Mouse (Mus musculus): ENCODE results near the gene Trnp1. TPM values are rescaled to one million over a fixed set of nuclear protein-coding genes. Genes with fewer than 3 reads are reported as not detected.

Trnp1 gene
- polyA plus RNA-seq, 1 experiment from 2014 or later, result 1.1 TPM

DNA sequence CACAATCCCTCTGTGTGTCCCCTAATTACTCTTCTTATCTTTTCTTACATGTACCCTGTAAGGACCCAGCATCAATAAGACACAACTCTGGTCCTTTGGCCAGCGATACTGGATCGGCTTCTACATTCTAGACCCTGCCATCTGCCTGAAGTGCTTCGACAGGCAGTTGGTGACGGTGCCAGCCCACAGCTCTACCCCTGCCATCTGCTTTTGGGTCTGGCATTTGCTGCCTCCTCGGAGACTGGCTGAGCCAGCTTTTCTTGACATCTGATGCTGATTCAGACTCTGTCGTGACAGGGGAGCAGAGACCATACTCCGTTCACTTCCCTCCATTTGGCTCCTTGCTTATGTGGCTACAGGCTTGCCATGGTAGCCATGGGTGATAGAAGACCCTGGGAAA lies 10.6 kb upstream of the Trnp1 start:
- ATAC-seq (no peak), DNase-seq (ENCODE audit: low spot score) (no peak)
- Histone ChIP-seq H3K9me3 (ENCODE audit: low read length) (no peaks in the 10 kb centered on the region), H3K27me3 (replicated peaks; ENCODE audit: insufficient read depth, low read length) (no peaks in the 10 kb centered on the region), H3K4me1 (ENCODE audit: insufficient read depth, low read depth, low read length) (no peaks in the 10 kb centered on the region), H3K4me2 (replicated peaks; ENCODE audit: low read depth, low read length) (no peak overlapping the region), H3K9ac (replicated peaks; ENCODE audit: low read depth) (no peak overlapping the region), H3K36me3 (ENCODE audit: insufficient read depth, low read length) (no peaks in the 10 kb centered on the region), H3K4me3 (ENCODE audit: low read depth, low read length) (no peak overlapping the region), H3K27ac (ENCODE audit: low read length) (no peak overlapping the region)
- TF ChIP-seq EP300 (IDR thresholded peaks at IDR 0.05) (no peak), CTCF (IDR thresholded peaks at IDR 0.05) (no peak)
- 75% methylated on average over 7 of the region's 7 CpGs for WGBS

DNA sequence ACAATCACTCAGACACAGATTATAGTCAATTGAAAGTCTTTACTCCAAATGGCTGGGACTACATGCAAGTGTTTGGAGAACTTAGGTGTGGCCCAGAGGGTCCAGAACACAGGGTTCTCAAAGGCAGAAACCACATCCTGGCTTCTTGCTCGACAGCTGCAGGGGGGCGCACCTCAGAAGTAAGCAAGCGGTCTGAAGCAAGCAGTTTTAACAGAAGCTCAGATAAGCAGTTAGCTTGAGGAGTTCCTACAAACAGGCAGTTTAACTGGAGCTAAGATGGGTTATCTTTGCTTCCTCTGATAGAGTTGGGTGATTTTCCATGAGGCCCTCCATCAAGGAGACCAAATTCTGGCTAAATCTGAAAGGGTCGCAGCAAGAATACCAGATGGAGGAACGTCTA lies 8.2 kb upstream of the Trnp1 start:
- no peaks in the 10 kb centered on the region for H3K9me3 ChIP-seq (ENCODE audit: low read length)
- H3K4me2 ChIP-seq (replicated peaks; ENCODE audit: low read depth, low read length), result no peak overlapping the region
- DNase-seq (ENCODE audit: low spot score), result no peak
- TF ChIP-seq CTCF (IDR thresholded peaks at IDR 0.05) (no peak), EP300 (IDR thresholded peaks at IDR 0.05) (no peak)
- H3K27me3 ChIP-seq (replicated peaks; ENCODE audit: insufficient read depth, low read length), result no peaks in the 10 kb centered on the region
- no peak for ATAC-seq
- no peak overlapping the region for H3K9ac ChIP-seq (replicated peaks; ENCODE audit: low read depth)
- no peak overlapping the region for H3K4me3 ChIP-seq (ENCODE audit: low read depth, low read length)
- 65% methylated on average over 5 of the region's 5 CpGs for WGBS
- H3K27ac ChIP-seq (ENCODE audit: low read length), result no peak overlapping the region
- H3K36me3 ChIP-seq (ENCODE audit: insufficient read depth, low read length), result no peaks in the 10 kb centered on the region
- no peaks in the 10 kb centered on the region for H3K4me1 ChIP-seq (ENCODE audit: insufficient read depth, low read depth, low read length)

DNA sequence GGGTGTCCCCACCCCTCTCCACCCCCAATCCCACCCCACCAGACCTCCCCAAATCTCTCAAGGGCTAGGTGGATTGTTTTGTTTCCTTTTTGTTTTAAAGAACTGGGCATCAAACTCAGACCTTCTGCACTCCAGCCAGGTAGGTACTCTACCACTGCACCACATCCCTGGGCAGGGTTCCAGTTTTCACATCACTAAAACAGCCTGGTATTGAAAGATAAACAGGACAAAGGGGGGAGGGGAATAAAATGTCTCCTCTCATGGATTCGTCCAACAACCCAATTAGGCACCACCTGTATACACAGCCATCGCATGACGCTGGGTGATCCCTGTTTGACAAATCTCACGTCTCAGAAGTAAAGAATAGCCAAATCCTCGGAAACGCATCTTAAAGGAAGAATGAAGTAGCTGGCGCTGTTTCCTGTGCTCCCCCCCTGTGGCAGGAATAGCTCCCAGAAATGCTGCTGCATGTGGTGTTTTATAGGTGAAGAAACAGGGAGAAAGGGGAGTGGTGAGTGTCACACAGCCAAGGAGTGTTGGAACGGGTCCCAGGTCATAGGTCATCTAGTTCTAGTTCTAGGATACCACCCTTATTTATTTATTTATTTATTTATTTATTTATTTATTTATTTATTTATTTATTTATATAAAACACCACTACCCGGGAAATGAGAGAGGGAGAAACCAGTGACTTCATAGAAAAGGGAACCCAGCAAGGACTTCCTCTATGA lies 6.6 kb upstream of the Trnp1 start:
- Histone ChIP-seq H3K27me3 (replicated peaks; ENCODE audit: insufficient read depth, low read length) (peaks cover 16% of the 10 kb centered on the region; the same call in 1 of the 2 replicates), H3K36me3 (ENCODE audit: insufficient read depth, low read length) (no peaks in the 10 kb centered on the region), H3K9ac (replicated peaks; ENCODE audit: low read depth) (no peak overlapping the region), H3K4me1 (ENCODE audit: insufficient read depth, low read depth, low read length) (no peaks in the 10 kb centered on the region), H3K4me3 (ENCODE audit: low read depth, low read length) (no peak overlapping the region), H3K27ac (ENCODE audit: low read length) (no peak overlapping the region), H3K4me2 (replicated peaks; ENCODE audit: low read depth, low read length) (no peak overlapping the region), H3K9me3 (ENCODE audit: low read length) (no peaks in the 10 kb centered on the region)
- 46% methylated on average over 9 of the region's 9 CpGs for WGBS
- DNase-seq (ENCODE audit: low spot score) (no peak), ATAC-seq (no peak)
- TF ChIP-seq EP300 (IDR thresholded peaks at IDR 0.05) (no peak), CTCF (IDR thresholded peaks at IDR 0.05) (no peak)

DNA sequence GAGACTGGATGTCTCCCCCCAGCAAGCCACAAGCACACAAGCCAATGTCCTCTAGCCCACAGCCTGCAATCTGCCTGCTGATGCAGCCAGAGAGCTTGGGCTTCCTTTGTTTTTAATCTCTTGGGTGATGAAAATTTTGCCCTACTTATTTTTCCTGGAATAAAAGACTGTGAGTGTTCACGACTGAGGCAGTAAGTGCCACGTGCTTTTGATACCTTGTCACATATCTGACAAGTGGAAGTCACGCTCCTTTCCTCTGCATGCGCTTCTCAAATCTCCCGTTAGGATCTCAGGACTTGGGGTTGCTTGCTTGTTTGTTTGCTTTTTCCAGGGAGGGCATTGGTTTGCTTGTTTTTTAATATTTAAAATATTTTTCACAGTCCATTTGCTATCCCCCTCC lies 6.0 kb upstream of the Trnp1 start:
- peaks cover 22% of the 10 kb centered on the region; the same call in 1 of the 2 replicates for H3K27me3 ChIP-seq (replicated peaks; ENCODE audit: insufficient read depth, low read length)
- DNase-seq (ENCODE audit: low spot score) (no peak), ATAC-seq (no peak)
- 35% methylated on average over 5 of the region's 5 CpGs for WGBS
- no peak overlapping the region for H3K9ac ChIP-seq (replicated peaks; ENCODE audit: low read depth)
- H3K4me2 ChIP-seq (replicated peaks; ENCODE audit: low read depth, low read length), result no peak overlapping the region
- H3K27ac ChIP-seq (ENCODE audit: low read length), result no peak overlapping the region
- no peak overlapping the region for H3K4me3 ChIP-seq (ENCODE audit: low read depth, low read length)
- no peaks in the 10 kb centered on the region for H3K36me3 ChIP-seq (ENCODE audit: insufficient read depth, low read length)
- H3K4me1 ChIP-seq (ENCODE audit: insufficient read depth, low read depth, low read length), result no peaks in the 10 kb centered on the region
- no peak for TF ChIP-seq CTCF (IDR thresholded peaks at IDR 0.05)
- no peak for TF ChIP-seq EP300 (IDR thresholded peaks at IDR 0.05)
- H3K9me3 ChIP-seq (ENCODE audit: low read length), result no peaks in the 10 kb centered on the region

DNA sequence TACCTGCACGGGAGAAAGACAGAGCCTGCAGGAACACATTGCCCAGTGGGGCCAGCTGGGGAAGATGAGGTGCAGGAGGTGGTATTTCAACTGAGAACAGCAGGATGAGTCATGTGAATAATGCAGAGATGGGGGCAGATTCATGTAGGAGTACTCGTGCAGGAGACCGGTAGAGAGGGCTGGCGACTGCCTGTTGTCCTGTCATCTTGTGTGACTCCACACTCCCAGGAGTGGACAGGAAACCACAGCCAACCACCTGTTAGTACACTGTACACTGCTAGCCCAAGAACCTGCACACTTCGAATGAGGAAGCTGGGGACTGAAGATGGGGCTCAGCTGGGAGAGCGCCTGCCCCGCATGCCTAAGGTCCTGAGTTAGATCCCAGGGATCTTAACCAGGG lies 3.2 kb upstream of the Trnp1 start:
- Histone ChIP-seq H3K27ac (ENCODE audit: low read length) (no peak overlapping the region), H3K27me3 (replicated peaks; ENCODE audit: insufficient read depth, low read length) (peaks cover 49% of the 10 kb centered on the region), H3K9ac (replicated peaks; ENCODE audit: low read depth) (no peak overlapping the region), H3K4me2 (replicated peaks; ENCODE audit: low read depth, low read length) (no peak overlapping the region), H3K4me1 (ENCODE audit: insufficient read depth, low read depth, low read length) (peaks cover 14% of the 10 kb centered on the region), H3K9me3 (ENCODE audit: low read length) (no peaks in the 10 kb centered on the region), H3K36me3 (ENCODE audit: insufficient read depth, low read length) (no peaks in the 10 kb centered on the region), H3K4me3 (ENCODE audit: low read depth, low read length) (no peak overlapping the region)
- ATAC-seq (no peak), DNase-seq (ENCODE audit: low spot score) (no peak)
- WGBS, result 55% methylated on average over 7 of the region's 7 CpGs
- TF ChIP-seq EP300 (IDR thresholded peaks at IDR 0.05) (no peak), CTCF (IDR thresholded peaks at IDR 0.05) (no peak)

DNA sequence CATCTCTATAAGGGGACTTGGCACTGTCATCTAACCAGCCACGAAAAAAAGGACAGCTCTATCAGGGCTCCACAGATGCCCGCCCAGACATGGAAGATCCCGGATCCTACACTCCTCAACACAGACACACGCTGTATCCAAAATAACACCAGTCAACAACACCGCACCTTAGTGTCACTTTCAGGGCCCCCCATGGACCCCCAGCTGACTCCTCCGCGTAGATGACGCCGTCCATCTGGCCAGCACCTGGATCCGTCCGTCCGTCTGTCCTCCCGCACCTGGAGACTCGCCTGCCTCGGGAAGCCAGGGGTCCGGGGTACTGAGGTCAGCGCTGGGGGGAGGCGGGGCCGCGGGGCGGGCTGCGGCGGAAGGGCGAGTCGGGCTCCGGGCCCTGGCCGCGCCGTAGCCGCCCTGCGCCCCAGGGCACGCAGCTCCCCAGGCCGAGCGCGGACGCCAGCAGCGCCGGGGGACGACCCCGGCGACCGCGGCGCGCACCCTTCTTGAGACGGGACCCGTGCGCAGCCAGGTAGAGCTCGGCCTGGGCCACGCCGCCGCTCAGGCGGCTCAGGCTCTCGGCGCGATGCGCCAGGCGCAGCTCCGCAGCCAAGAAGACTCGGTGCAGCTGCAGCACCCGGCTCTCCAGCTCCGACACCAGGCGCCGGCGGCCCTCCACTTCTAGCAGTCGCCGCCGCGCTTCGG lies 740 bp downstream of the Trnp1 start:
- 2% methylated on average over 47 of the region's 70 CpGs for WGBS
- no peak for DNase-seq (ENCODE audit: low spot score)
- Histone ChIP-seq H3K4me3 (ENCODE audit: low read depth, low read length) (peak overlapping the region; percentile 43), H3K4me1 (ENCODE audit: insufficient read depth, low read depth, low read length) (peaks cover 17% of the 10 kb centered on the region), H3K27me3 (replicated peaks; ENCODE audit: insufficient read depth, low read length) (peaks cover 53% of the 10 kb centered on the region), H3K27ac (ENCODE audit: low read length) (no peak overlapping the region), H3K36me3 (ENCODE audit: insufficient read depth, low read length) (no peaks in the 10 kb centered on the region), H3K4me2 (replicated peaks; ENCODE audit: low read depth, low read length) (peak overlapping the region; percentile 94), H3K9me3 (ENCODE audit: low read length) (no peaks in the 10 kb centered on the region), H3K9ac (replicated peaks; ENCODE audit: low read depth) (no peak overlapping the region)
- peak; percentile 22 for ATAC-seq
- TF ChIP-seq CTCF (IDR thresholded peaks at IDR 0.05), result no peak
- no peak for TF ChIP-seq EP300 (IDR thresholded peaks at IDR 0.05)

Data from lung, postnatal 0 days (tissue).